Mouse (Mus musculus) left cerebral cortex, postnatal 4 days (tissue): ENCODE measurements around the gene Unc5b. TPM values are rescaled to one million over a fixed set of nuclear protein-coding genes. Genes with fewer than 3 reads are reported as not detected.

Experiments
- DNase-seq: peaks from one replicate; pipeline ENCODE4 v3.0.0-alpha.2; 2022
- intact Hi-C: fragments of 180-260 bp; cut with DNase I; formaldehyde crosslinking; loops from one replicate; pipeline ENCODE4 v1.15.1; 2025
- total RNA-seq, 2 experiments: library from RNA; stranded (reverse); gene quantifications; 2 replicates each; pipeline ENCODE4 v1.2.3; 2021

Unc5b gene
- total RNA-seq, 2 experiments from 2014 or later = 7.2 to 9.1 TPM

GRCm38 (mm10) chr10:60731742-60732141, 99.6 kb downstream of the Unc5b start:
- no peak for DNase-seq
- intact Hi-C loops = no loop called here

GRCm38 (mm10) chr10:60727301-60727700, 104.1 kb downstream of the Unc5b start:
- DNase-seq = no peak
- intact Hi-C loops = no loop called here

GRCm38 (mm10) chr10:60726896-60727295, 104.5 kb downstream of the Unc5b start:
- DNase-seq = no peak
- intact Hi-C loops = no loop called here

GRCm38 (mm10) chr10:60724496-60724895, 106.9 kb downstream of the Unc5b start:
- no peak for DNase-seq
- intact Hi-C loops = no loop called here

GRCm38 (mm10) chr10:60723345-60723744, 108.0 kb downstream of the Unc5b start:
- no peak for DNase-seq
- intact Hi-C loops = no loop called here

- intact Hi-C loops = no loop called here
- DNase-seq = no peak
These were observed 109.7 kb downstream of the Unc5b start for GRCm38 (mm10) chr10:60721640-60722039.

GRCm38 (mm10) chr10:60720461-60720860, 110.9 kb downstream of the Unc5b start:
- intact Hi-C loops = no loop called here
- no peak for DNase-seq

GRCm38 (mm10) chr10:60718491-60718890, 112.9 kb downstream of the Unc5b start:
- intact Hi-C loops = no loop called here

GRCm38 (mm10) chr10:60716449-60716848, 114.9 kb downstream of the Unc5b start:
- intact Hi-C loops = no loop called here
- no peak for DNase-seq

More at GRCm38 (mm10) chr10:60718491-60718890, 112.9 kb downstream of the Unc5b start:
- DNase-seq = no peak

Other genes starting within 250 kb of the Unc5b start
- gene Cdh23, start 135.1 kb downstream of the Unc5b start, total RNA-seq = 1 to 10 TPM; 1.3 to 1.8 TPM
- gene Slc29a3, start 78.8 kb downstream of the Unc5b start, total RNA-seq = 10 to 100 TPM; 16.3 to 19.6 TPM